ENCODE assay signal across 24 mouse cellular contexts in the genomic region with DNA sequence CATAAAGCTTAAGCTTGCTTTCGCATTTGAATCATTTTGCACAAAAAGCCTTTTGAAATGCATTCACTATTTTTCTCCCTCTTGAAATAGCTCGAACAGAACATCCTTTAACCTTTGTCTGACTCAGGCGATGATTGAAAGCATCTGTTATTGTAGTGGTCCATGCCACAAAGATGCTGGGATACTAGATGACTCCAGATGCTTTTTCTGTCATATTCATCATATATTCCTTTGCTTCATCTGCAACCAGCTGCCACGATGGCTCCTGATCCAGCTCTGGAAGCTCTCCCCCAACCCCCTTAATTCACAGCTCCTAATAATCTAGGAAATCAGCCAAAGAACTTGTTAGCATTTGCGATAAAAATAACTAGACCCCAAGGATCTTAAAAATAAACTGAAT. TPM values are rescaled to one million over a fixed set of nuclear protein-coding genes. Genes with fewer than 3 reads are reported as not detected.
DNase-seq lines count a peak whose midpoint lies in the region; ATAC-seq and TF ChIP-seq lines count a peak whose summit lies in the region.
"Had no signal": no experiment of that assay in that cellular context is flagged by ENCODE, and none has a peak within 500 bp of the region (broad histone marks: within the 10 kb centered on the region; RNA-seq: fewer than 3 reads in every experiment).

No protein-coding gene starts in this region.

- no peak for TF ChIP-seq EP300 in lung, postnatal 0 days (IDR thresholded peaks at IDR 0.05)

- H3K4me2 ChIP-seq in hindbrain, postnatal 0 days (ENCODE audit: low read depth, low read length), result no peak overlapping the region
- H3K4me2 ChIP-seq in hindbrain, embryonic 12.5 days (replicated peaks), result no peak overlapping the region
- H3K4me2 ChIP-seq in lung, postnatal 0 days (replicated peaks; ENCODE audit: low read depth, low read length), result no peak overlapping the region
- H3K4me2 ChIP-seq: embryonic facial prominence, embryonic 12.5 days; heart, embryonic 15.5 days; midbrain, embryonic 11.5 days; neural tube, embryonic 13.5 days; stomach, embryonic 15.5 days had no signal

- ATAC-seq in hindbrain, postnatal 0 days, result no peak
- no peak for ATAC-seq in hindbrain, embryonic 12.5 days (ENCODE audit: low FRiP score)
- no peak for ATAC-seq in lung, postnatal 0 days
- ATAC-seq in erythroblast, adult 5-6 weeks (replicated peaks; ENCODE audit: low FRiP score, poor library complexity, severe bottlenecking), result no peak

- H3K27me3 ChIP-seq in hindbrain, postnatal 0 days (ENCODE audit: insufficient read depth, low read length), result no peaks in the 10 kb centered on the region
- no peaks in the 10 kb centered on the region for H3K27me3 ChIP-seq in hindbrain, embryonic 12.5 days
- H3K27me3 ChIP-seq in lung, postnatal 0 days (replicated peaks; ENCODE audit: insufficient read depth, low read length), result no peaks in the 10 kb centered on the region
- H3K27me3 ChIP-seq: embryonic facial prominence, embryonic 12.5 days; heart, embryonic 15.5 days; neural tube, embryonic 13.5 days; stomach, embryonic 15.5 days had no signal

- no peaks in the 10 kb centered on the region for H3K9me3 ChIP-seq in hindbrain, postnatal 0 days (ENCODE audit: low read length)
- H3K9me3 ChIP-seq in hindbrain, embryonic 12.5 days (replicated peaks), result no peaks in the 10 kb centered on the region
- no peaks in the 10 kb centered on the region for H3K9me3 ChIP-seq in lung, postnatal 0 days (ENCODE audit: low read length)
- H3K9me3 ChIP-seq: embryonic facial prominence, embryonic 12.5 days; heart, embryonic 15.5 days; limb, embryonic 10.5 days; stomach, embryonic 15.5 days had no signal

- H3K36me3 ChIP-seq in hindbrain, postnatal 0 days (ENCODE audit: insufficient read depth, low read length), result no peaks in the 10 kb centered on the region
- no peaks in the 10 kb centered on the region for H3K36me3 ChIP-seq in hindbrain, embryonic 12.5 days
- no peaks in the 10 kb centered on the region for H3K36me3 ChIP-seq in lung, postnatal 0 days (ENCODE audit: insufficient read depth, low read length)
- H3K36me3 ChIP-seq: embryonic facial prominence, embryonic 12.5 days; heart, embryonic 15.5 days; limb, embryonic 10.5 days; neural tube, embryonic 13.5 days; stomach, embryonic 15.5 days had no signal

- WGBS in hindbrain, postnatal 0 days, result 46% methylated on average over 5 of the region's 5 CpGs
- WGBS in hindbrain, embryonic 12.5 days, result 55% methylated on average over 5 of the region's 5 CpGs
- 59% methylated on average over 5 of the region's 5 CpGs for WGBS in lung, postnatal 0 days

- H3K9ac ChIP-seq in hindbrain, postnatal 0 days (replicated peaks; ENCODE audit: low read length), result no peak overlapping the region
- no peak overlapping the region for H3K9ac ChIP-seq in hindbrain, embryonic 12.5 days
- H3K9ac ChIP-seq in lung, postnatal 0 days (replicated peaks; ENCODE audit: low read depth), result no peak overlapping the region
- H3K9ac ChIP-seq: embryonic facial prominence, embryonic 12.5 days; heart, embryonic 15.5 days; neural tube, embryonic 13.5 days; stomach, embryonic 15.5 days had no signal

- DNase-seq in hindbrain, postnatal 0 days (ENCODE audit: low spot score), result peak; percentile 13
- DNase-seq in lung, postnatal 0 days (ENCODE audit: low spot score), result peak; percentile 35
- DNase-seq in lung, postnatal 4 days, result no peak
- peak; percentile 62 for DNase-seq in brain, adult 2 months (ENCODE audit: low read depth, low spot score)
- DNase-seq in telencephalon, adult 2 months (ENCODE audit: low read depth, low spot score), result peak; percentile 39
- DNase-seq: adrenal gland, adult 2 months; cerebellum, adult 9-10 months; gastrocnemius, postnatal 14 days; heart, adult 2 months; heart, postnatal 4 days; kidney, adult 2 months; kidney, postnatal 14 days; lung, adult 2 months; right cerebral cortex, postnatal 25 days; thymus, adult 2 months had no signal

- TF ChIP-seq CTCF in hindbrain, postnatal 0 days (IDR thresholded peaks at IDR 0.05; ENCODE audit: low read depth), result no peak
- TF ChIP-seq CTCF in lung, postnatal 0 days (IDR thresholded peaks at IDR 0.05), result no peak

- H3K4me3 ChIP-seq in hindbrain, postnatal 0 days (ENCODE audit: low read length), result no peak overlapping the region
- no peak overlapping the region for H3K4me3 ChIP-seq in hindbrain, embryonic 12.5 days
- H3K4me3 ChIP-seq in lung, postnatal 0 days (ENCODE audit: low read depth, low read length), result no peak overlapping the region
- H3K4me3 ChIP-seq: embryonic facial prominence, embryonic 12.5 days; heart, adult 2 months; heart, embryonic 15.5 days; left cerebral cortex, adult 2 months; limb, embryonic 10.5 days; neural tube, embryonic 13.5 days; stomach, embryonic 15.5 days had no signal

- no peak overlapping the region for H3K27ac ChIP-seq in hindbrain, postnatal 0 days
- no peak overlapping the region for H3K27ac ChIP-seq in hindbrain, embryonic 12.5 days
- H3K27ac ChIP-seq in lung, postnatal 0 days (ENCODE audit: low read length), result no peak overlapping the region
- H3K27ac ChIP-seq: embryonic facial prominence, embryonic 12.5 days; heart, adult 2 months; heart, embryonic 15.5 days; left cerebral cortex, adult 2 months; limb, embryonic 10.5 days; neural tube, embryonic 13.5 days; stomach, embryonic 15.5 days had no signal

- H3K4me1 ChIP-seq in hindbrain, postnatal 0 days (ENCODE audit: insufficient read depth, low read length), result no peaks in the 10 kb centered on the region
- no peaks in the 10 kb centered on the region for H3K4me1 ChIP-seq in hindbrain, embryonic 12.5 days
- H3K4me1 ChIP-seq in lung, postnatal 0 days (ENCODE audit: insufficient read depth, low read depth, low read length), result no peaks in the 10 kb centered on the region
- H3K4me1 ChIP-seq: embryonic facial prominence, embryonic 12.5 days; limb, embryonic 10.5 days; neural tube, embryonic 13.5 days had no signal

RNA-seq across cellular contexts. Expression of a gene that starts 30.9 kb away (rescaled TPM):
- total RNA-seq in hindbrain, postnatal 0 days (2014; rRNA removed), result 41.2 and 54.6 TPM in 2 replicates
- polyA plus RNA-seq in hindbrain, postnatal 0 days (2015; fragmentation: Nextera tagmentation; extraction: Ambion mirVana), result 232 and 246 TPM in 2 replicates
- polyA plus RNA-seq in hindbrain, embryonic 12.5 days (2016; fragmentation: Nextera tagmentation; extraction: Ambion mirVana), result 153 and 161 TPM in 2 replicates
- 162 and 163 TPM in 2 replicates for polyA plus RNA-seq in lung, postnatal 0 days (2015; fragmentation: Nextera tagmentation; extraction: Ambion mirVana)
- total RNA-seq in erythroblast, adult 5-6 weeks (2015; ENCODE audit: low replicate concordance), result 42.4 and 43.4 TPM in 2 replicates
- total RNA-seq in erythroblast, adult 5-6 weeks (2017; ENCODE audit: low replicate concordance), result 8.7 and 18.5 TPM in 2 replicates

RNA-seq across cellular contexts. Expression of a gene that starts 31.0 kb away (rescaled TPM):
- 13.4 and 16.3 TPM in 2 replicates for total RNA-seq in hindbrain, postnatal 0 days (2014; rRNA removed)
- 11.1 and 12.3 TPM in 2 replicates for polyA plus RNA-seq in hindbrain, postnatal 0 days (2015; fragmentation: Nextera tagmentation; extraction: Ambion mirVana)
- polyA plus RNA-seq in hindbrain, embryonic 12.5 days (2016; fragmentation: Nextera tagmentation; extraction: Ambion mirVana), result 8.8 and 10.2 TPM in 2 replicates
- polyA plus RNA-seq in lung, postnatal 0 days (2015; fragmentation: Nextera tagmentation; extraction: Ambion mirVana), result 6.6 and 7.8 TPM in 2 replicates
- 3.8 and 5.4 TPM in 2 replicates for total RNA-seq in erythroblast, adult 5-6 weeks (2015; ENCODE audit: low replicate concordance)
- 4.7 and 4.9 TPM in 2 replicates for total RNA-seq in erythroblast, adult 5-6 weeks (2017; ENCODE audit: low replicate concordance)

Comparison
In these comparisons a context has a peak if more than half of its experiments do, and no peak if none do; other contexts are left out.
1. DNase-seq: peak in hindbrain, postnatal 0 days (single experiment), lung, postnatal 0 days (single experiment), brain, adult 2 months (single experiment) and telencephalon, adult 2 months (single experiment); none in lung, postnatal 4 days (0 of 2).